Mouse (Mus musculus) megakaryocyte, adult 5-6 weeks (primary cell): Measurements from ENCODE around the gene Fbxl19. TPM values are rescaled to one million over a fixed set of nuclear protein-coding genes. Genes with fewer than 3 reads are reported as not detected.

ENCODE experiments used
- ATAC-seq: 2 replicates; pipeline ENCODE4 v1.8.0; 2016; ENCODE audit warnings: mild to moderate bottlenecking, inconsistent platforms; ENCODE audit not compliant: poor library complexity, severe bottlenecking
- total RNA-seq, 2 experiments: library from RNA; stranded (forward) in 1 of 2; stranded (reverse) in 1 of 2; fragments of 153-499, 151-499 nt in 1 of 2; fragments of 221-1000, 200-1000 nt in 1 of 2; gene quantifications; 2 replicates each; pipeline versions ENCODE4 v1.2.3 to v1.2.4; 2015 to 2017

The Fbxl19 gene
- total RNA-seq (2015) (2.1 TPM in 2 replicates), total RNA-seq (2017) (5.8 and 6.2 TPM in 2 replicates)

GRCm38 (mm10) chr7:127744366-127745045, at the start of gene Fbxl19:
Gene Fbxl19 (plus strand): TSS chr7:127744543.
- ATAC-seq = no peak

GRCm38 (mm10) chr7:127698986-127699385, 45.4 kb upstream of the Fbxl19 start:
- ATAC-seq = no peak

- ATAC-seq = no peak
These were observed 43.5 kb upstream of the Fbxl19 start for GRCm38 (mm10) chr7:127700712-127701331.

- ATAC-seq = no peak
These were observed 40.7 kb upstream of the Fbxl19 start for GRCm38 (mm10) chr7:127703561-127704178.

GRCm38 (mm10) chr7:127704598-127704997, 39.7 kb upstream of the Fbxl19 start:
- ATAC-seq = no peak

- no peak for ATAC-seq
These were observed 38.6 kb upstream of the Fbxl19 start for GRCm38 (mm10) chr7:127705706-127706105.

- no peak for ATAC-seq
These were observed 37.0 kb upstream of the Fbxl19 start for GRCm38 (mm10) chr7:127707045-127707956.

- peak; percentile 5 for ATAC-seq
These were observed 36.5 kb upstream of the Fbxl19 start for GRCm38 (mm10) chr7:127707957-127708206.

GRCm38 (mm10) chr7:127708207-127709078, 35.9 kb upstream of the Fbxl19 start, which contains the start of gene Bcl7c:
Gene Bcl7c (minus strand): TSS chr7:127708933.
- peak; percentile 83 for ATAC-seq

- no peak for ATAC-seq
These were observed 34.9 kb upstream of the Fbxl19 start for GRCm38 (mm10) chr7:127709261-127709979.

- ATAC-seq = no peak
These were observed 33.3 kb upstream of the Fbxl19 start for GRCm38 (mm10) chr7:127711031-127711430.

- no peak for ATAC-seq
These were observed 32.9 kb upstream of the Fbxl19 start for GRCm38 (mm10) chr7:127711456-127711855.

- ATAC-seq = peak; percentile 56
These were observed 31.6 kb upstream of the Fbxl19 start, which contains the start of gene Ctf1 for GRCm38 (mm10) chr7:127712461-127713385. Gene Ctf1 (plus strand): TSS chr7:127712736.

GRCm38 (mm10) chr7:127714816-127715215, 29.5 kb upstream of the Fbxl19 start:
- ATAC-seq = no peak

GRCm38 (mm10) chr7:127716992-127717391, 27.4 kb upstream of the Fbxl19 start:
- peak; percentile 85 for ATAC-seq

GRCm38 (mm10) chr7:127718339-127718738, 26.0 kb upstream of the Fbxl19 start:
- ATAC-seq = no peak

- ATAC-seq = no peak
These were observed 25.1 kb upstream of the Fbxl19 start for GRCm38 (mm10) chr7:127719258-127719657.

- ATAC-seq = no peak
These were observed 18.9 kb upstream of the Fbxl19 start for GRCm38 (mm10) chr7:127725490-127725889.
